Mouse (Mus musculus) lung, postnatal 0 days (tissue): ENCODE results near the gene Cutal.
A peak's percentile ranks its signal among the peaks of the same experiment; 100 is the strongest.

Experiments used
- CTCF ChIP-seq: IDR thresholded peaks from 2 replicates; pipeline ENCODE4 v1.5.1; 2016; ENCODE audit warnings: antibody characterized with exemption, mild to moderate bottlenecking
- EP300 ChIP-seq: IDR thresholded peaks from 2 replicates; pipeline ENCODE4 v1.6.1; 2016; ENCODE audit warnings: antibody characterized with exemption, mild to moderate bottlenecking, control low read depth

DNA sequence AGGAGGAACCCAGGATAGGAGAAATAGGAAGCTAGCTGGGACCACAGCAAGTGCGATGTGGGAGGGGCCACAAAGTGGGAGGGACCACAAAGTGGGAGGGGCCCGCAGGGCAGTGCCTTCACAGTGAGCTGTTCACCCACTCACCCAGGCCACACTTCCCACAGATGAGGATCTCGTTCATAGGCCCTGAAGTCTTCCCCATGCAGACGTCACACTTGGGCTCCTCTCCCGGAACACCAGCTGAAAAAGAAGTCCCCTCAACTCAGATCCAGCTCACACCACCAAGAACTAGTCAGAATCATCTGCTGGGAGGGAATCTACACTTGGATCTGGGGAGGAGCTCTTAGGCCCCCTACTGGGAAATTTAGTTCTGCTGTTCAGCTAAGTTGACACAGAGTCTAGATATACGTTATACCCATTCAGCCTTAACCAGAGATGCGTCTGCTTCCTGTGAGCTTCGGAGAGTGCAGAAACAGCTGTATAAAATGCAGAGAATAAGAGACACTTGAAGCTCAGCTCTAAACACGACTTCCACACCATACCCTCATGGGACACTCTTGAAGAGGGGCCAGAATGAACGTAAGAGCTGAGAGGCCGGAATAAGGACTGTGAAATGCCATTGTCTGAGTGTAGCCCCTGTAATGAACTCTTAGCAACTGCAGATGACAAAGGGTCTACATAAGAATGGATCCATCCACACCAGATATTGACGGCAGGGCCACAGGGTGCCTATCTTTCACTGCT, 32.8 kb downstream of the Cutal start:
- TF ChIP-seq CTCF (peak; percentile 55), EP300 (no peak)
